Mouse (Mus musculus) retina, adult 2 months (tissue): ENCODE measurements around the gene Cpox.

Experiments
- DNase-seq: peaks from one replicate; pipeline ENCODE4 v3.0.0-alpha.2; 2012; ENCODE audit warnings: low read depth, low spot score

The Cpox gene

DNA sequence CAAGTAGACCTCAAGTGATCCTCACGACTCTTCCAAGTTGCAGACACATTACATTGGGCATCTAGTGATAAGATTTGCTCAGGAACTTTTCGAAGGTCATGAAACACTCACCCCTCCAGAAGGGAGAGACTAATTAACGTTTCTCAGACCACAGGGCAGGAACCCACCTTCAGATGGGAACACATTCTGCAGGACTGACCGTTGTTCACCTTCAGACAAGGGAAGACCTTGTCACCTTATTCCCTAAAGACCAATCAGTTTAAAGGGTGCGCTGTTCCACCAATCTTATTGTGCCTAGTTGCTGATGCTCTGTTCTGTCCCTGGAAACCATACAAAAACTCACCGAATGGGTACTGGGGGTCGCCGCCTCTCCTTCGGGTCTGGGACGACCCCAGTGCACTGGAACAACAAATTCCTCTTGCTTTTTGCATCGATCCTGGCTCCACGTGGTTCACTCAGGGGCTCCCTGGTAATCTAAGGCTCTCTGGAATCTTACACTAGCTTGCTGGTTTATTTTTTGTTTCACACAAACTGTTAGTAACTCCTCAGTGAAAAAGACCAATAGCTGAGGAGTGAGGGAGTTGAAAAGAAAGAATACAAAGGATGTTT lies 30.8 kb downstream of the Cpox start:
- no peak for DNase-seq

DNA sequence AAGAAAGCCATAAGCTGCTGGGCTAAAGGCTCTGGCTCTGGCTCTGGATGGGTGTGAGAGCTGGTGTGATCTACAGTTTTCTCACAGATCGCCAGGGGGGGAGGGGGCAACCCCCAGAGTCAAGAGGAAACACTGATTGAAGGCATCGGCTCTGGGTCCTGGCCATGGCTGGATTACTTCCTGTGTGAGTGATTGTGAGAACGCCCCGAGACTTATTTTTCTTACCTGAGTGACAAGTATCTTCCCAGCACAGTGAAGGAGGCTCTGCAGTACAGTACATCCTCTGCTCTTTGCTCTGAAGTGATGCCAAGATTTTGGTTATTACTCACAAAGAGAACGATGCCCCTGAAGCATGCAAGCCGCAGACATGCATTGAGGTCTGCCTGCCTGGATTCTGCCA lies 31.7 kb downstream of the Cpox start:
- no peak for DNase-seq

- DNase-seq: no peak
These were observed 32.3 kb downstream of the Cpox start for GRCm38 (mm10) chr16:58702329-58702932.

- DNase-seq: no peak
These were observed 33.5 kb downstream of the Cpox start for GRCm38 (mm10) chr16:58703382-58704124.

GRCm38 (mm10) chr16:58704999-58705398 lies 34.9 kb downstream of the Cpox start:
- DNase-seq: peak; percentile 76

DNA sequence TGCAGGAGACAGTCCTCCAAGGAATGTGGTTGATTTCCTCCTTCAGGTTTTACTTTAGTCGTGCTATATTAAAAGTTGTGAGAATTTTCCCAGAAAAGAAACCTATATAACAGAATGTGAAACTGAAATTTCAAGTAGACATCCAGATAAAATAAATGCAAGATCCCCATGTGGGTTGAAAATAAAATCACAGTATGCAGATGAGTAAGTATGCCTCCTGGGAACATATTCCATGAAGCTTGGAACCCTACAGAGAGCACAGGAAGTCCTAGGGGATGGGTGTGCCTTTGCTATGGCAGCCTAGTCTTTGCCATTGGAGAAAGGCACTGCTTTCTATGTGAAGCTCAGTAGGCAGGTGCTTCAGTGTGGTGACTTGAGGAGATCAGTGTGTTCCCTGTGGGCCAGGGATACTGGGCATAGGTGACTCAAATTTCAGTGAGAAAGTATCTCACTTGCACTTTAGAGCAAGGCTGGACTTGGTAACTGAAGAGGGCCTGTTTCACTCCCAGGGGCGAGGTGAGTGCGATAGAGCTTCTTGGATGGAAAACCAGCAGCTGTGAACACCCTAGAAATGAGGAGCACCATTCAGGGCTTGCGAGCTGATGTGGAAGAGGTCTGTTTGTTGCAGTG lies 37.3 kb downstream of the Cpox start:
- DNase-seq: no peak

- DNase-seq: no peak
These were observed 38.7 kb downstream of the Cpox start for GRCm38 (mm10) chr16:58708601-58709475.

GRCm38 (mm10) chr16:58709536-58709935 lies 39.4 kb downstream of the Cpox start:
- no peak for DNase-seq

DNA sequence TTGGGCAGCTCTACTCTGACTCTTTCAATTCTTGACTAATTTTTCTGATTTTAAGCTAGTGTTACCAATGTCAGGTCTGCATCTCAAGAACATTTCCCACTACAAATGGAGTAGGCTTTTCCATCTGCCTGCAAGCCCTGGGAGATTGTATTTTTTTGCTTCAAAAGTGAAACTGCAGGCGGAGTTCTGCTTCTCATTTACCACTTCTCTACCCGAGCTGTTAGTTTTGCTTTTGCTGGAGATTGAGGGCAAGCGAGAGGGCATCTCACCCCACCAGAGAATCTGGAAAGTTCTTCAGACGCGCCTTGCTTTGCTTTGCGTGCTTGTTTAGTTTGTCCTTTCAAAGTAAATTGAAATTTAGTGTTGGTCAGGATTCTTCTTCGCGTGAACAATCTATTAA lies 42.1 kb downstream of the Cpox start:
- DNase-seq: no peak

GRCm38 (mm10) chr16:58713128-58713527 lies 43.0 kb downstream of the Cpox start:
- no peak for DNase-seq

GRCm38 (mm10) chr16:58715018-58715417 lies 44.9 kb downstream of the Cpox start:
- DNase-seq: no peak

GRCm38 (mm10) chr16:58718666-58719120 lies 48.6 kb downstream of the Cpox start, which contains the start of gene Gpr15:
Gene Gpr15 (minus strand): TSS chr16:58719070.
- no peak for DNase-seq

DNA sequence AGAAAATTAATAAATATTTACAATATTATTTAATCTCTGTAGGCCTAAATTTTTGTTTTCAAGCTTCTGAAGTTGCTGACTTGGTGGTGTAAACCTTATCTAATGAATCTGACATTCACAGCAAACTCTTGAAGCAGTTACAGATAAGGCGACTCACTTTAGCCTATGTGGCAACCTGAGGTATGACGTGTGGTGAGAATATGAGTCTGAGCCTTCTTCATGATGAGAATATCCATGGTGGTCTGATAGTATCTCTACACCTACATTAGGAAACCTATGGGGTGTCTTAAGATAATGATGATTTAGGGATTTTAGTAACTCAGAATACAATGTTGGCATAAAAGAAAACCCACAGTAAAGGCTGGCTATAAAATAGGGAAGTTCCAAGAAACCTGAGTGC lies 52.2 kb downstream of the Cpox start:
- no peak for DNase-seq

DNA sequence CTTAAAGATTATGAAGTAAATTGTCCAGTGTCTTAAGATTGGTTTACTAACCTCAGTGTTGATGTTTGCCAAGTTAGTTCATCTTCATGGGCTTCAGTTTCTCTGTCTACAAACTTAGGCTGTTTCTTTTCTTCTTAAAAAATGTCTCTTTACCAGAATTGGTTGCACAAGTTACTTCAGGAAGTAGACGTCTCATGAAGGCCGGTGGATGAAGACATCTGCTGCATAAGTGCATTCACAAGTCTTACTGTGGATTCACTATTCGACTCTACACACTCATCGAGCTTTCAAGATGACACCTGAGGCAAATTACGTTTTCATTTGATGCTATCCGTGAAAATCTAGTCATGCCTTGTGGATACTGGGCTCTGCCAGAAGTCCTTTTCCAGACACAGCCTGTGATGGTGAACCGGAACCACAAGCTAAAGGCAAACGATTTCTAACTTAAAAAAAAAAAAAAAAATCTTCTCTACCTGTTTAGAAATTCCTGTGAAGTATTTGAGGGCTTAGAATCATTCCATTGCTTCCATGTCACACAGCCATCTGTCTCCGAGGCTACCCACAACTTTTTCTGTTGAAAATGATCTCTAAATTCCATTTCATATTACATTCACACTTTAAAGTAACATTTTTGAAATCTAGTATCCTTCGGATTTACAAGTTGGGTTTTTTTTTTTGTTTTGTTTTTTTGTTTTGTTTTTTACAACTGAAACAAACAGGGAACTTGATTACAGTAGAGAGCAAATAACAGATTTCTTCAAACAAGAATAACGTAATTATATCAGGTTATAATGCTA lies 56.8 kb downstream of the Cpox start:
- no peak for DNase-seq

DNA sequence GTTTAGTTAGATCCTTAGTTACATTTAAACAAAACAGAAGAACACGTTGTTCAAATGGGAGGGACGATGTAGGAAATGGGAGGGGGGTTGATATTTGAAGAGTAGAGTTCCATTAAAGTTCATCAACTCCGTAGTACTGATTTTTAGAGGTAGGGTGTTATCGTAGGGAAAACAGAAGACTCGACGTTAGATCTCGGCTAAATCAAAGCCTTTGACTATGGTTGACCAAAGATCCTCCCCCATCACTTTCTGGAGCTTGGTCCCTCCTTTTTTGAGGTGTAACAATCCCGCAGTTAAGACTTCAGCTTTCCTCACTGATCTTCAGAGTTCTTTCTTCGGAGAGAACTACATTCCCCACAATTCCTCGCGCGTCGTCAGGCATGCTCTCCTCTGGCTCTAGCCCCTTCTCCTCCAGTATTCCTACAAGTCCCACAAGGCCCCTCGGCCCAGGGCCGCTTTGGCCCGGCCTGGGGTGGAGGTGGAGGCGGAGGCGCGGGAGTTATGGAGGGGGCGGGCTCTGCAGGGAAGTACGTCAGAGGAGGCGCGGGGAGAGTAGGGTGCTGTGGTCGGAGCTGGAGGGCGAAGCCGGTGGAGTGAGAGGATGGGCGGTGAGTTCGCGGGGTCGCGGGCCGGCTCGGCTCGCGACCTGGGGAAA lies 57.5 kb downstream of the Cpox start, which contains the start of gene Cldnd1:
TSS of gene Cldnd1 (plus strand) at position 434 of the 655 bp plus-strand sequence.
- peak; percentile 90 for DNase-seq

- DNase-seq: no peak
These were observed 58.1 kb downstream of the Cpox start for GRCm38 (mm10) chr16:58728176-58728671.

DNA sequence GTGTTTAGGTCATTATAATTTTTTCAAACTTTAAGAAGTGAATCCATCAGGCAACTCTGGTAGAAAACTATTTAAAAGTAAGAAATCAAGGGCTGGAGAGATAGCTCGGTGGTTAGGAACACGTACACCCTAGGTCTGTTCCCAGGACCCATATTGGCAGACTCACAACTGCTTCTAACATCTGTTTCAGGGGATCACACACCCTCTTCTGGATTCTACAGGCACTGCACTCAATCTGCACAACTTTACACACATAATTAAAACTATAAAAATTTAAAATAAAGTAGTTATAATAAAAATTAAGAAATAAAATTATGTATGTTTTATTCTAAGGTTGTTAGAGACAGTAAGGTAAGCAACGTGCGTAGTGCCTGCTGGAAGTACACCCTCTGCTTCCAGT lies 68.1 kb downstream of the Cpox start:
- DNase-seq: no peak

- no peak for DNase-seq
These were observed 68.7 kb downstream of the Cpox start for GRCm38 (mm10) chr16:58738800-58739199.

GRCm38 (mm10) chr16:58740751-58741150 lies 70.7 kb downstream of the Cpox start:
- no peak for DNase-seq

- no peak for DNase-seq
These were observed 76.6 kb downstream of the Cpox start for GRCm38 (mm10) chr16:58746715-58747114.
